Mouse (Mus musculus) hindbrain, embryonic 11.5 days (tissue): ENCODE measurements around the gene Ifna11. TPM values are rescaled to one million over a fixed set of nuclear protein-coding genes. Genes with fewer than 3 reads are reported as not detected.

Source experiments
- ATAC-seq: fragments of 200-750 bp; cut with Nextera tagmentation; 2 replicates; pipeline ENCODE4 v1.8.0; 2017; ENCODE audit warnings: mild to moderate bottlenecking, moderate TSS enrichment, moderate library complexity; ENCODE audit not compliant: low FRiP score
- DNase-seq: peaks from one replicate; pipeline ENCODE4 v3.0.0-alpha.2; 2015; ENCODE audit warnings: low spot score
- H3K27ac ChIP-seq: fragments of 300-500 bp; sonication (generic); 2 replicates; pipeline ENCODE4 v1.5.1; 2014; ENCODE audit warnings: mild to moderate bottlenecking, low read depth, low read length
- H3K27me3 ChIP-seq: fragments of 300-500 bp; sonication (generic); 2 replicates; pipeline ENCODE4 v1.6.1; 2014; ENCODE audit warnings: mild to moderate bottlenecking, low read length, moderate library complexity, mixed read lengths; ENCODE audit not compliant: control insufficient read depth, insufficient read depth
- H3K36me3 ChIP-seq: fragments of 300-500 bp; sonication (generic); 2 replicates; pipeline ENCODE4 v1.6.1; 2014; ENCODE audit warnings: mild to moderate bottlenecking, low read length, moderate library complexity, mixed read lengths; ENCODE audit not compliant: control insufficient read depth, insufficient read depth
- H3K4me1 ChIP-seq: fragments of 300-500 bp; sonication (generic); replicated peaks from 2 replicates; pipeline ENCODE4 v1.6.1; 2014; ENCODE audit warnings: low read length, mixed read lengths; ENCODE audit not compliant: control insufficient read depth, insufficient read depth
- H3K4me2 ChIP-seq: fragments of 300-500 bp; sonication (generic); replicated peaks from 2 replicates; pipeline ENCODE4 v1.6.1; 2014; ENCODE audit warnings: mild to moderate bottlenecking, low read depth, low read length
- H3K4me3 ChIP-seq: fragments of 300-500 bp; sonication (generic); 2 replicates; pipeline ENCODE4 v1.5.1; 2014; ENCODE audit warnings: low read depth, low read length
- H3K9ac ChIP-seq: fragments of 300-500 bp; sonication (generic); 2 replicates; pipeline ENCODE4 v1.6.1; 2014; ENCODE audit warnings: low read depth, low read length
- H3K9me3 ChIP-seq: fragments of 300-500 bp; sonication (generic); 2 replicates; pipeline ENCODE4 v1.6.1; 2016; ENCODE audit warnings: low read length; ENCODE audit not compliant: control insufficient read depth
- WGBS: fragments of 180-500 bp; shearing (Covaris S2); extraction: QIAGEN DNeasy Blood & Tissue Kit; methylation state at CpG from one replicate; pipeline ENCODE4 v1.1.7; 2014; 5-methylcytosine and 5-hydroxymethylcytosine counted together
- polyA plus RNA-seq: library from polyadenylated mRNA; unstranded; fragments of >200 nt; fragmentation: Nextera tagmentation; extraction: Ambion mirVana; gene quantifications from 2 replicates; pipeline ENCODE4 v1.2.1, GENCODE M21; 2014

Gene Ifna11
- polyA plus RNA-seq, 1 experiment from 2014 or later = not detected

GRCm38 (mm10) chr4:88851026-88851763 is 31.4 kb downstream of the Ifna11 start:
- ATAC-seq (no peak), DNase-seq (no peak)
- H3K4me1 ChIP-seq = no peaks in the 10 kb centered on the region
- WGBS = 46% methylated on average over 4 of the region's 4 CpGs
- no peaks in the 10 kb centered on the region for H3K27me3 ChIP-seq
- H3K9ac ChIP-seq = no peak overlapping the region
- no peak overlapping the region for H3K4me2 ChIP-seq
- H3K36me3 ChIP-seq = no peaks in the 10 kb centered on the region
- H3K9me3 ChIP-seq = no peaks in the 10 kb centered on the region
- no peak overlapping the region for H3K4me3 ChIP-seq
- H3K27ac ChIP-seq = no peak overlapping the region

GRCm38 (mm10) chr4:88859214-88859613 is 39.5 kb downstream of the Ifna11 start:
- Histone ChIP-seq H3K4me2 (no peak overlapping the region), H3K4me3 (no peak overlapping the region), H3K36me3 (no peaks in the 10 kb centered on the region), H3K4me1 (no peaks in the 10 kb centered on the region), H3K9me3 (no peaks in the 10 kb centered on the region), H3K9ac (no peak overlapping the region), H3K27ac (no peak overlapping the region), H3K27me3 (no peaks in the 10 kb centered on the region)
- no peak for DNase-seq
- no peak for ATAC-seq

GRCm38 (mm10) chr4:88863309-88863708 is 43.5 kb downstream of the Ifna11 start:
- no peak overlapping the region for H3K9ac ChIP-seq
- no peaks in the 10 kb centered on the region for H3K36me3 ChIP-seq
- ATAC-seq = no peak
- DNase-seq = no peak
- H3K27me3 ChIP-seq = no peaks in the 10 kb centered on the region; the same call in 1 of the 2 replicates
- H3K4me2 ChIP-seq = no peak overlapping the region
- H3K27ac ChIP-seq = no peak overlapping the region
- no peaks in the 10 kb centered on the region for H3K9me3 ChIP-seq
- H3K4me1 ChIP-seq = no peaks in the 10 kb centered on the region
- no peak overlapping the region for H3K4me3 ChIP-seq
- WGBS = 5% methylated on average over 7 of the region's 7 CpGs

GRCm38 (mm10) chr4:88864599-88864998 is 44.8 kb downstream of the Ifna11 start:
- Histone ChIP-seq H3K27me3 (no peaks in the 10 kb centered on the region; the same call in 1 of the 2 replicates), H3K4me2 (no peak overlapping the region), H3K9ac (no peak overlapping the region), H3K4me1 (no peaks in the 10 kb centered on the region), H3K27ac (no peak overlapping the region), H3K36me3 (no peaks in the 10 kb centered on the region), H3K9me3 (no peaks in the 10 kb centered on the region), H3K4me3 (no peak overlapping the region)
- ATAC-seq = no peak
- DNase-seq = no peak
- WGBS = 76% methylated on average over 9 of the region's 9 CpGs

- no peak for DNase-seq
Observed at GRCm38 (mm10) chr4:88865011-88865569, 45.3 kb downstream of the Ifna11 start.

GRCm38 (mm10) chr4:88867366-88867925 is 47.7 kb downstream of the Ifna11 start:
- ATAC-seq (peak; percentile 69), DNase-seq (peak; percentile 90)
- under 1% methylated on average over 8 of the region's 8 CpGs for WGBS
- peak overlapping the region; percentile 42; the same call in 1 of the 2 replicates for H3K9ac ChIP-seq
- no peak overlapping the region for H3K27ac ChIP-seq
- no peaks in the 10 kb centered on the region for H3K9me3 ChIP-seq
- no peaks in the 10 kb centered on the region for H3K36me3 ChIP-seq
- H3K4me3 ChIP-seq = peak overlapping the region; percentile 47
- peak overlapping the region; percentile 85 for H3K4me2 ChIP-seq
- H3K27me3 ChIP-seq = no peaks in the 10 kb centered on the region; the same call in 1 of the 2 replicates
- H3K4me1 ChIP-seq = no peaks in the 10 kb centered on the region

More at GRCm38 (mm10) chr4:88865011-88865569, 45.3 kb downstream of the Ifna11 start:
- Histone ChIP-seq H3K9ac (no peak overlapping the region), H3K4me1 (no peaks in the 10 kb centered on the region), H3K27ac (no peak overlapping the region), H3K9me3 (no peaks in the 10 kb centered on the region), H3K4me3 (no peak overlapping the region), H3K36me3 (no peaks in the 10 kb centered on the region), H3K4me2 (no peak overlapping the region), H3K27me3 (no peaks in the 10 kb centered on the region; the same call in 1 of the 2 replicates)
- 49% methylated on average over 6 of the region's 6 CpGs for WGBS
- ATAC-seq = no peak

- Histone ChIP-seq H3K27me3 (no peaks in the 10 kb centered on the region; the same call in 1 of the 2 replicates), H3K9me3 (no peaks in the 10 kb centered on the region), H3K4me2 (peak overlapping the region; percentile 85), H3K4me3 (peak overlapping the region; percentile 47), H3K4me1 (no peaks in the 10 kb centered on the region), H3K27ac (no peak overlapping the region), H3K36me3 (no peaks in the 10 kb centered on the region), H3K9ac (peak overlapping the region; percentile 42; the same call in 1 of the 2 replicates)
- peak; percentile 71 for ATAC-seq
- WGBS = 8% methylated on average over 31 of the region's 31 CpGs
- DNase-seq = peak; percentile 63
Observed at GRCm38 (mm10) chr4:88867926-88868911, 48.5 kb downstream of the Ifna11 start.
